Mouse (Mus musculus) cerebellum, postnatal 14 days (tissue): ENCODE results near the gene Ptpdc1.

Source experiments
- DNase-seq, 2 experiments: peaks; one replicate each; pipeline ENCODE4 v3.0.0; 2021; ENCODE audit warnings: mixed read lengths in 2 of 2

The Ptpdc1 gene

GRCm38 (mm10) chr13:48653788-48654770, 28.6 kb upstream of the Ptpdc1 start:
- peak; percentile 90 to 94 for DNase-seq

GRCm38 (mm10) chr13:48651132-48652065, 25.9 kb upstream of the Ptpdc1 start:
- no peak for DNase-seq

- no peak for DNase-seq
These were observed 25.2 kb upstream of the Ptpdc1 start for GRCm38 (mm10) chr13:48650615-48651014.

- no peak for DNase-seq
These were observed 21.2 kb upstream of the Ptpdc1 start for GRCm38 (mm10) chr13:48646696-48647095.

- DNase-seq: no peak
These were observed 18.5 kb upstream of the Ptpdc1 start for GRCm38 (mm10) chr13:48643991-48644390.

- DNase-seq: no peak
These were observed 17.6 kb upstream of the Ptpdc1 start for GRCm38 (mm10) chr13:48643072-48643471.

GRCm38 (mm10) chr13:48639570-48639969, 14.1 kb upstream of the Ptpdc1 start:
- peak; percentile 67 to 74 for DNase-seq

- no peak for DNase-seq
These were observed 12.2 kb upstream of the Ptpdc1 start for GRCm38 (mm10) chr13:48637706-48638105.

- no peak for DNase-seq
These were observed 6.2 kb upstream of the Ptpdc1 start for GRCm38 (mm10) chr13:48631691-48632090.

GRCm38 (mm10) chr13:48624968-48625398, 481 bp downstream of the Ptpdc1 start:
- DNase-seq: no peak

- no peak for DNase-seq
These were observed 6.6 kb downstream of the Ptpdc1 start for GRCm38 (mm10) chr13:48618890-48619289.

- DNase-seq: no peak
These were observed 7.7 kb downstream of the Ptpdc1 start for GRCm38 (mm10) chr13:48617774-48618173.

GRCm38 (mm10) chr13:48614525-48614924, 10.9 kb downstream of the Ptpdc1 start:
- DNase-seq: no peak

- no peak for DNase-seq
These were observed 16.4 kb downstream of the Ptpdc1 start for GRCm38 (mm10) chr13:48609106-48609505.

- DNase-seq: no peak
These were observed 20.9 kb downstream of the Ptpdc1 start for GRCm38 (mm10) chr13:48604591-48604990.

GRCm38 (mm10) chr13:48603296-48603695, 22.2 kb downstream of the Ptpdc1 start:
- no peak for DNase-seq

GRCm38 (mm10) chr13:48594605-48595004, 30.9 kb downstream of the Ptpdc1 start:
- no peak for DNase-seq

- DNase-seq: no peak
These were observed 31.4 kb downstream of the Ptpdc1 start for GRCm38 (mm10) chr13:48594031-48594430.

GRCm38 (mm10) chr13:48593181-48593580, 32.3 kb downstream of the Ptpdc1 start:
- DNase-seq: no peak

GRCm38 (mm10) chr13:48590743-48591142, 34.7 kb downstream of the Ptpdc1 start:
- DNase-seq: no peak

- no peak for DNase-seq
These were observed 38.1 kb downstream of the Ptpdc1 start for GRCm38 (mm10) chr13:48587354-48587753.

GRCm38 (mm10) chr13:48586496-48586895, 39.0 kb downstream of the Ptpdc1 start:
- DNase-seq: no peak

GRCm38 (mm10) chr13:48585786-48586185, 39.7 kb downstream of the Ptpdc1 start:
- no peak for DNase-seq
